Mouse (Mus musculus) kidney, adult 2 months (tissue): ENCODE data around the gene Krtap9-3.

Source experiments
- CTCF ChIP-seq: fragments of 200-500 bp; conservative IDR thresholded peaks from 2 replicates; pipeline ENCODE4 v1.5.1; 2011; ENCODE audit warnings: low read depth, mild to moderate bottlenecking, control low read depth, low read length, moderate library complexity, mixed read lengths; ENCODE audit not compliant: insufficient read depth, insufficient read length
- POLR2A ChIP-seq: fragments of 200-500 bp; IDR thresholded peaks from one replicate; pipeline ENCODE4 v1.6.1; 2011; ENCODE audit warnings: low read depth, low read length, control low read depth

GRCm38 (mm10) chr11:99630890-99631289 lies 33.0 kb upstream of the Krtap9-3 start:
- TF ChIP-seq POLR2A = no peak
- TF ChIP-seq CTCF = no peak
